Mouse (Mus musculus) G1E (cell line): ENCODE measurements at regions not wholly inside any gene's neighbourhood (a gene's known extent, or its start where the extent isn't known, plus 50 kb on each side); places are given as distances from the start of the nearest gene placed in this dataset.

Source experiments
- ATAC-seq: 2 replicates; pipeline ENCODE4 v1.8.0; 2016; ENCODE audit warnings: mild to moderate bottlenecking; ENCODE audit not compliant: insufficient number of reproducible peaks, poor library complexity, low FRiP score, severe bottlenecking; ENCODE audit errors: extremely low read depth
- DNase-seq: peaks from one replicate; pipeline ENCODE4 v3.0.0; 2012; ENCODE audit warnings: low spot score
- H3K27me3 ChIP-seq: 2 replicates; pipeline ENCODE4 v1.6.1; 2012; ENCODE audit warnings: mild to moderate bottlenecking, low read length, inconsistent platforms; ENCODE audit not compliant: insufficient read depth
- H3K36me3 ChIP-seq: replicated peaks from 2 replicates; pipeline ENCODE3; 2012; ENCODE audit warnings: mild to moderate bottlenecking, inconsistent platforms
- H3K4me1 ChIP-seq: 2 replicates; pipeline ENCODE4 v1.6.1; 2012; ENCODE audit warnings: low read depth, low read length, inconsistent platforms, mixed read lengths; ENCODE audit not compliant: insufficient read depth
- H3K4me3 ChIP-seq: 2 replicates; pipeline ENCODE4 v1.5.1; 2012; ENCODE audit warnings: low read depth, mild to moderate bottlenecking, inconsistent platforms, low read length, moderate library complexity, mixed read lengths
- H3K9me3 ChIP-seq: replicated peaks from 2 replicates; pipeline ENCODE4 v1.6.1; 2012; ENCODE audit warnings: inconsistent platforms
- CTCF ChIP-seq: IDR thresholded peaks from 2 replicates; pipeline ENCODE4 v1.5.1; 2012; ENCODE audit warnings: low read depth, low read length, inconsistent platforms, mixed read lengths
- GATA1 ChIP-seq: IDR thresholded peaks from 2 replicates; pipeline ENCODE4 v1.6.1; 2012; ENCODE audit warnings: borderline replicate concordance, low read length, inconsistent platforms, mixed read lengths
- GATA2 ChIP-seq: IDR thresholded peaks from 2 replicates; pipeline ENCODE4 v1.6.1; 2012; ENCODE audit warnings: low read depth, low read length, inconsistent platforms, borderline replicate concordance
- POLR2AphosphoS5 ChIP-seq: IDR thresholded peaks from 2 replicates; pipeline ENCODE4 v1.6.1; 2012; ENCODE audit warnings: low read depth, low read length, inconsistent platforms; ENCODE audit not compliant: insufficient replicate concordance
- TAL1 ChIP-seq: conservative IDR thresholded peaks from 2 replicates; pipeline ENCODE4 v1.6.1; 2012; ENCODE audit warnings: low read depth, low read length, inconsistent platforms, mixed read lengths

DNA sequence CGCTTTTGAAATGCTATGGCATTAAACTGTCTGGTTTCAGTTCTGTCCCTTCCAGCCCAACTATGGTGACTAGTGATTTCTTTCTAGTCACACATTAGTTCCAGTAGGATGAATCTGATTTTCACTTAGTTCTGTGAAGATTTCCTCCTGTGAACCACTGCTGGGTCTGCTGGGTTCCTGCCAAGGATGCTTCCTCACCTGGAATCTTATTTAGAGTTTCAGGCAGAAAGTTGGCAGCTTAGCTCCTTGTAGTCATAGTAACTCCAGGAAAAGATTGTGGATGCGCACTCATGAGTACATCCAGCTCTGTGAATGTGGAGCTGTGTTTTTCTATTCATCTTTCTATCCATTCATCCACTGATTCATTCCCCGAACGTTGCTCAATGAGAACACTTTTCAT is 699.5 kb downstream of the Cdh11 start:
- H3K27me3 ChIP-seq: no peaks in the 10 kb centered on the region
- no peaks in the 10 kb centered on the region for H3K4me1 ChIP-seq
- no peak overlapping the region for H3K4me3 ChIP-seq
- ATAC-seq: no peak
- TF ChIP-seq TAL1: no peak
- no peak for TF ChIP-seq CTCF
- no peak for TF ChIP-seq POLR2AphosphoS5
- TF ChIP-seq GATA2: no peak
- no peak for TF ChIP-seq GATA1
- H3K9me3 ChIP-seq: peaks cover 5% of the 10 kb centered on the region; the same call in 1 of the 2 replicates
- no peaks in the 10 kb centered on the region for H3K36me3 ChIP-seq
- no peak for DNase-seq

GRCm38 (mm10) chr8:102075611-102076010 is 709.8 kb downstream of the Cdh11 start:
- H3K9me3 ChIP-seq: no peaks in the 10 kb centered on the region; the same call in 1 of the 2 replicates
- H3K36me3 ChIP-seq: no peaks in the 10 kb centered on the region
- DNase-seq (no peak), ATAC-seq (no peak)
- H3K27me3 ChIP-seq: no peaks in the 10 kb centered on the region
- H3K4me3 ChIP-seq: no peak overlapping the region
- no peaks in the 10 kb centered on the region for H3K4me1 ChIP-seq
- TF ChIP-seq CTCF (no peak), POLR2AphosphoS5 (no peak), GATA1 (no peak), TAL1 (no peak), GATA2 (no peak)

GRCm38 (mm10) chr8:102064137-102064536 is 721.3 kb downstream of the Cdh11 start:
- TF ChIP-seq POLR2AphosphoS5: no peak
- no peak for TF ChIP-seq CTCF
- TF ChIP-seq GATA1: no peak
- ATAC-seq: no peak
- Histone ChIP-seq H3K4me1 (no peaks in the 10 kb centered on the region), H3K36me3 (no peaks in the 10 kb centered on the region), H3K9me3 (no peaks in the 10 kb centered on the region), H3K4me3 (no peak overlapping the region), H3K27me3 (no peaks in the 10 kb centered on the region)
- no peak for DNase-seq

DNA sequence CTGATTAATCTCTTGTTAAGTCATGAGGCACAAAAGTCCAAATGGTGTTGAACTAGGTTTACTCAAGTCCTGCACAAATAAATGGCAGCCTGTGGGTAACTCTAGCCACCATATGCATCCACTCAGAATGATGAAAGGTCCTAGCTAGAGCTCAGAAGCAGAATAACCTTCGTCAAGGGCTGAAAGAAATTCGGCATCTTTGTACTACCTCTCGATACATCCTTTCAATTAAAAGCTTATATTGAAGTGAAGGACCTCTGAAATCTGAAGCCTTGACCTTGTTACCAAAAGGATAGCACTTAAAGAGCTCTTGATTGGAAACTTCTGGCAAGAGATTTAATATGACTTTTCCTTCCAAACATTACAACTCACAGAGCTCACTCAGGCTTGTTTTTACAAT is 732.0 kb downstream of the Cdh11 start:
- H3K27me3 ChIP-seq: no peaks in the 10 kb centered on the region
- ATAC-seq (no peak), DNase-seq (no peak)
- no peaks in the 10 kb centered on the region for H3K36me3 ChIP-seq
- no peaks in the 10 kb centered on the region for H3K4me1 ChIP-seq
- no peak overlapping the region for H3K4me3 ChIP-seq
- TF ChIP-seq GATA1 (no peak), CTCF (no peak), GATA2 (no peak), POLR2AphosphoS5 (no peak)
- no peaks in the 10 kb centered on the region for H3K9me3 ChIP-seq

DNA sequence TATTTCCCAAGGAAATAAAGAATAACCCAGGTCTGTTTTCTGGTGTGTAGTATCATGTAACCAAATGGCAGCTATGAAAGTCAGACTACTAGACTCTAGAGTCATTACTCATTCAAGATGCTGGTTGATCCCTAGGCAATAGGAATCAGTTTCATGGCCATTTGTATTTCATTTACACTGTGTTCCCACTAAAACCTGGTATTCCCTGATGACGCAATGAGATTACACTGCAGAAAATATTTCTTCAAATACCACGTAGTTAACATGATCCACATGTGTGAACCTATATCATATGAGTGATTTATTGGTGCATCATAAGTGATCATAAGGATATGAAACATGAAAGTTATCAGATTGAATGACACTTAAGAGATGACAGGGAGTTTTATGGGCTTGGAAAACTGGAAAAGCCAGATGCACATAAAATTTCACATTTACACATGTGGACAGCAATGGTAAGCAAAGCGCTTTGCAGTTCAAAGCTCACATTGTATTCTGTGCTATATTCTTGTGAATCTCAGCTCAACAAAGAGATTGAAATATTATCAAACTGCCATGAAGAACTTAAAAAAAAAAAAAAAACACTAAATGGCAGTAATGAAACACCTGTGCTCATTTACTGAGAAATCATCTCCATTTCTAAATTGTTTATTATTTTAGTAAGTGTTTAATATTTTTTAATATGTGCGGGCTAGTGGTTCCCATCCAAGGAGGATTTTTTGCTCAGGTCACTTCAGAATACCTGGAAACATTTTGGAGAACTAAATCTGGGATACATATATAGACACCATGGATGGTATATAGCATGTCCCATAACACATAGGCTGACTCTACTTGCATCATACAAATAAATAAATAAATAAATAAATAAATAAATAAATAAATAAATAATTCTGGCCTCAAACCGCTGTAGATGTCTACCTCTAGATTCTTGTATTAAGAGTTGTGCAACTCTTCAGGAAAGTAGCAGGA is 758.2 kb downstream of the Cdh11 start:
- H3K36me3 ChIP-seq: no peaks in the 10 kb centered on the region
- no peaks in the 10 kb centered on the region for H3K4me1 ChIP-seq
- no peaks in the 10 kb centered on the region for H3K27me3 ChIP-seq
- DNase-seq (no peak), ATAC-seq (no peak)
- no peaks in the 10 kb centered on the region for H3K9me3 ChIP-seq
- H3K4me3 ChIP-seq: no peak overlapping the region
- TF ChIP-seq TAL1 (no peak), CTCF (no peak), GATA2 (no peak), POLR2AphosphoS5 (no peak), GATA1 (no peak)

DNA sequence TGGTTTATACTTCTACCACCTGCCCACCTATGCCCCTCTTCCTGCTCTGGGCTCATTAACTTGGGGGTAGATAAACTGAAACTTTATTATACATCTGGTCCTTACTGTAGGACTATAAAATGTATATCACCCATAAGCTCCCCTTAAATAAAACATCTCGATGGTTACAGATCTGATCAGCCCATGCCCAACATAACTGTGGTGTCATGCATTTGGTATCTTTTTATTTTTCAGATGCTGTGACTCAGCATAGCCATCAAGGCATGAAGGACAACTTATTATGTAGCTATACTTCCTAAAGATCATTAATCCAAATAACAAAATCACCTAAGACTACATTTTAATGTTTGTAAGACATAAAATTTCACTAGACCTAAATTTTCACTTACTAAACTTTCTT is 761.0 kb downstream of the Cdh11 start:
- TF ChIP-seq GATA2: no peak
- no peak for TF ChIP-seq POLR2AphosphoS5
- TF ChIP-seq GATA1: no peak
- no peak for TF ChIP-seq CTCF
- TF ChIP-seq TAL1: no peak
- no peaks in the 10 kb centered on the region for H3K36me3 ChIP-seq
- DNase-seq: no peak
- peak; percentile 87 for ATAC-seq
- H3K27me3 ChIP-seq: no peaks in the 10 kb centered on the region
- H3K9me3 ChIP-seq: no peaks in the 10 kb centered on the region
- H3K4me3 ChIP-seq: no peak overlapping the region
- no peaks in the 10 kb centered on the region for H3K4me1 ChIP-seq
